Mouse (Mus musculus) WW6 (cell line): ENCODE measurements around the gene Snw1.

Experiments
- DNase-seq: peaks from one replicate; pipeline ENCODE4 v3.0.0-alpha.2; 2013; ENCODE audit warnings: low read depth, low spot score

The Snw1 gene

DNA sequence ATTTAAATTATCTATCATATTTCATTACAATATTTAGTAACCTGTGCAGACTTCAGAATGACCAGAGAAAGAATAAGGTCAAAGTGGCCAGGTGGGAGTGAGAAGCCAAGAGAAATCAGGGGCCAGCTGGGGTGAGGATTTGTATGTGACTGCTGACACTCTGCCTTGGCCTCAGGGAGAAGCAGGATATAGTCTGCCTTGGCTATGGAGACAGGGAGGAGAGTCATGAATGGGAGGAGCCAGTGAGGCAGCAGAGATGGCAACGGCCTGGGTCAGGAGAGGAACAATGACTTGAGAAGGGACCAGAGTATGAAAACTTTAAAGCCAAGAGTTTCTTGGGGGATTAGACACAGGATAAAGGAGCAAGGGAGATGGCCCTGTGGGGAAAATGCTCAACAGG, 48.4 kb downstream of the Snw1 start:
- no peak for DNase-seq

DNA sequence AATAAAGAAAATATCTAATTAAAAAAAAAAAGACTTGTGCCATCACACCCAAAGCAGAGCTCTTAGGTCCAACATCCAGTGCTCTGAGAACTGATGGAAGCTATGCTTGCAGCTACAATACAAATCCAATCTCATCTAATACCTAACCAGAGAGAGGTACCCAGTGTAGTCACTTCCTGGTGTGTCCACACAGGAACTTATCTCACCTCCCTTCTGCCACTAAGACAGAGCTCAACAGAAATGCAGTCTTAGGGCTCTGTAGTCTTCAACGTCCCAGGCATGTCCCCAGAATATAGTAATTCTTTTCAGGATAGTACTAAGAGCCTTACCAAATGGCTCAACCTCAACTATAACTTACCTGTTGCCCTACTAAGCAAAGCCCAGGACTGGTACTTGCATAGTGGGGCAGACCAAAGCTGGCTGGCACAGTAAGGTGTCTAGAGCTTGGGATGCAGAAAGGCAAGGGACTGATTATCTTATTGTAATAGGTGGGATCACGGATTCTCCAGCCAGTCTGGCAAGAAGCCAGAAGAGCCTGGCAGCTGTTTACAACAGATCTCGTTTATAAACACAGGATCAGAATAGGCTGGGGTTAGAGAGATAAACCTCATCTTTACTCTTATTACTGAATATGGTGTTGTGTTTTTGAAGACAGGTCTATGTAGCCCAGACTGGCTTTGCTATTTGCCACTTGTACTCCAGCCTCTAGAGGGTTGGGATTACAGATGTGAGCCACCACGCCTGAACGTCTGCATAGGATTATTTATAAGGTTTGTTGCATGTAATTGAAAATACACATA, 50.2 kb downstream of the Snw1 start:
- DNase-seq: no peak

DNA sequence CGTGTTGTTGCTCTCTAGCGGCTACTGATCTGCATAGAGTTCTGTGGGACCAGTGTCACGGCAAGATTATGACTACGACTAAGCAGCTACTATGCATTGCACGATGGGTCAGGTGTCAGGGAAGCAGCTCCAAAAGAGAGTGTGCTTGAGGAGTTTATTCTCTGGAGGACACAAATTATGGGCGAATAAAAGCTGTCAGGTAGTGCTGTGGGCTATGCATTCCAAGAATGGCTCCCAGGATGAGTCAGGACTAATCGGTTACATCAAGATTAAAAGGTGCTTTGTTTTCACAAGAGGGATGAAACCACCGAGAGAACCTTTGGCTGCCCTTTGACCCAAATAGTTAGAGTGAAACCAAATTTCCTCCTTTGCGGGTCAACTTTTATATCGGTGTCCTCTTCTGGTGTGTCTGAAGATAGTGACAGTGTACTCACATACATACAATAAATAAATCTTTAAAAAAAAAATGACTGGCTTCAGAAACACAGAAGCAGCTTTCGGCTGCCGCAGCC, 52.0 kb downstream of the Snw1 start:
- DNase-seq: no peak

DNA sequence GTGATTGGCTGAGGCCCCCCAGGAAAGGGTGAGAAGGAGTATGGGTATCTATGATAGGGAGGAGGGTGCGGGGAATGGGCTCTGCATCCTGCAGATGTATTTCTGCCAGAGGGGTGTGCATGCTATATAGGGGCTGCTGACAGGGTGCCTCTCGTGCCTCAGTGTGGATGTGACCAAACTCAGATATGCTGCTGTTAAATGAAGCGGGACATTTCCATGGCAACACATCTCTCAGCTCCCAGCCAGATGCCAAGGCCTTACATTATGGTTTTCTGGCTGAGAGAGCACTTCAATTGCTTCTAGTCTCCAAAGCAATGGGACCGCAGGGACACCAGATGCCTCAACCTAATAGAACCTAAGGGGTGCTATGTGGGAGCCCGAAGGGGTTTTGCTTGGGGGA, 53.2 kb downstream of the Snw1 start:
- no peak for DNase-seq

DNA sequence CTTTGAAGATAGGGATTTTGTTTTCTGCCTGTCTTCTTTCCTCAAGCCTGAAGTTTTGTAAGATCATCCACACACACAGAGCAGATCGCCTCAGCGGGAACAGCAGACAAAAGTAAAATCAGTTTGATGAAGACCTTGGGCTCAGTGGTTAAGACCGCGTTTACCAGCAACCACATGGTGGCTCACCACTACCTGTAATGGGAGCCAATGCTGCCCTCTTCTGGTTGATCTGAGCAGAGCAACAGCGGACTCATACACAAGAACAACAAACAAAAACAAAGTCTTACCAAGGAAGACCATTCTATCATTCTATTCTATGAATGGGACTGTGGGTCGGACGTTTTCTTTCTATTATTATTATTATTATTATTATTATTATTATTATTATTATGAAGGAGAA, 55.4 kb downstream of the Snw1 start:
- DNase-seq: peak; percentile 73

DNA sequence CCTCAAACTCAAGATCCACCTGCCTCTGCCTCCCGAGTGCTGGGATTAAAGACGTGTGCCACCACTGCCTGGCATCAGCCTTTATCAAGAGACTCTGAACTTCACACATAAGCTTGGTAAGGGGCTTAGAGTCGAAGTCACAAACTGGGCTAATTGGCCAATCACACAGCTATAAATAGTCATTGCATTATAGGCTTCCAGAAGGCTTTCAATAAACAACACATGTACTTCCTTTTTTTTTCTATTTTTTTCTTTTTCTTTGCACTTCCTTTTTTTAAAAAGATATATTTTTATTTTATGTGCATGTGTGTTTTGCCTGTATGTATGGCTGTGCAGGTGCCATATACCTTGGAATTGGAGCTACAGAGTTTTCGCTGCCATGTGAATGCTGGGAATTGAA, 56.7 kb downstream of the Snw1 start:
- DNase-seq: no peak

DNA sequence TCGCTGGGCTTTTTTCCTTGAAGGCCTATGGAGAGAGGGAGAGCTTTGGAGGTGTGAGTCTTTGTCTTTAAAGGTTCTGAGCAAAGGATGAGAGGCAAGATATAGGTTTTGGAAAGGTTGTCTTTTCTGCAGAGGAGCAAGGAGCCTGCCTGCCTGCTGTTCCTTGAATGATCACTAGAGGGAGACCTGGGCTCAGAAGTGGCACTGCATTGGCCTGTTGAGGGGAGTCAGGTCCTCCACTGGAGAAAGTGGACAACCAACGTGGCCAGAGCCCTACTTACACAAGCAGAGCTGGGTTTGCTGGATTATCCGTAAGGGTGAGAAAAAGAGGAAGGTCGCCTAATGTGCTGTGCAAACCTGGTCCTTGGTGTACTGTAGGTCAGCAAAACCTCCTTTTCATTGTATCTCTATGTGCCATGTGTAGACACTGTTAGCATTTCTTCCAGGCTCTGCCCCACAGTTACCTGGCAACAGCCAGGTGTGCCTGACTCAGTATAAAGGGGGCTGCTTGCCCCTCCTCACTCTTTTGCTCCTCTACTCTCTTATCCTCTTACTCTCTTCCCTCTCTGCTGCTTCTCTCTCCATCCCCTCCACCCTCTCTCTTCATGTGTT, 58.8 kb downstream of the Snw1 start:
- no peak for DNase-seq

DNA sequence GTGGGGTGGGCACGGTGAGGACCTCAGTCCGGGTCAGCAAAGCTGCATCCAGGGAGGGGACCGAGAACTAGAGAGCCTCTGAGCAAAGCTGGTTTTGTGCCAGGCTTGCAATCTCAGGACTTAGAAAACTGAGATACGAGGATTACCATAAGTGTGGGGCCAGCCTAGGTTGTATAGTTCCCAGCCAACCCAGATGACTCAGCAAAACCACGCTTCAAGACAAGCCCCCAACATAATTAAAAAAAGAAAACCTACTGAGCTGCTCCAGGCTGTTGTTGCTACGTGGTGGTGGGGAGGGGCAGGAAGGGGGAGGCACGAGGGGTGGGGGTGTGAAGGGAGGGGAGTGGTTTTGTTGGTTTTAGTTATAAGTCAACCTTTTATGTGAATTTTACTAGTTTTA, 61.1 kb downstream of the Snw1 start:
- DNase-seq: no peak

DNA sequence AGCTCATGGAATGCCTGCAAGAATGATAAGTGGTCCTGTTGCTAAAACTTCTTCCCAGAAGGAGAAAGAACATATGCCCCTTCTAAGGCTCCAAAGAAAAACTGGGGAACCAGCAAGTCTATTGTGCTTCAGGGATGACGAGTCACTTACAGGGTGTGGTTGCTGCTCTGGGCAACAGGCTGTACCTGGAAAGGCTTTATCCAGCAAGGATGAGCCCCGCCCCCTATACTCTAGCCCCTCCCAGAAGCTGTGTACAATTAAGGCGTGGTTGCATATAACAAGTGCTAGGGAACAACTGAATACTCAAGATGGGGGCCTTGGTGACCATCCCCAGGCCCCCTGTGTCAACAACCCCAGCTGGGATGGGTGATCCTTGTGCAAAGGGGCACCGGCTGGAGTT, 63.0 kb downstream of the Snw1 start:
- peak; percentile 65 for DNase-seq

DNA sequence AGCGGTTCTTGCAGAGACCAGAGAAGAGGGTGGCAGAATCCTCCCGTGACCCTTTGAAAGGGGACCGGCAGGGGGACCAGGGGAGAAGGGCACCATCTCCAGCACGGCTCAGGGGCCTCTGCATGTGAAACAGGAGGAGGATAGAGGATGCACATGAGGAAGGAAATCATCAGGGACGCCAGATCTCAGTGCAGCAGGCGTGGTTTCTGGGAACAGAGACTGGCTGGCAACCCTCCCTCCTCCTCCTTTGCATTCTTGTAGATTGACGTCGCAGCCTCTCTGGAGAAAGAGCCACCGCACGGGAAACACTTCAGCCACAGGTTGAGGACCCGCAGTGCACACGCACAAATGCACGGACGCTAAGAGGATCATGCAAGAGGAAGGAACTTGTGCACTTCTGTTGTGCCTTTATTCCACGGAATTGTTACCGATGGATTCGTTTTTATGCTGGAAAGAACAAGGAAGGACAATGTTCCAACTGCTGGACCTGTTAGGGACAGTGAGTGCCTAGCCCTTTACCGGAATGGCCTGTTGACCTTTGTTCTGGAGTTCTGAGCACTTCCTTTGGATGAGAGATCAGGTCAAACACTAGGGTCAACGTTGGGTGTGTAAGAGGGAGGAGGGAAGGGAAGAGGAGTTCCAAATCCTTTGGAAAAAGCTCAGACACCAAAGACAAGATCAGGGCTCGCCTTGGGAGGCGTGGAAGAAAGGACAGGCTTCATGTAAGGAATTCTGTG, 64.0 kb downstream of the Snw1 start:
- DNase-seq: no peak

DNA sequence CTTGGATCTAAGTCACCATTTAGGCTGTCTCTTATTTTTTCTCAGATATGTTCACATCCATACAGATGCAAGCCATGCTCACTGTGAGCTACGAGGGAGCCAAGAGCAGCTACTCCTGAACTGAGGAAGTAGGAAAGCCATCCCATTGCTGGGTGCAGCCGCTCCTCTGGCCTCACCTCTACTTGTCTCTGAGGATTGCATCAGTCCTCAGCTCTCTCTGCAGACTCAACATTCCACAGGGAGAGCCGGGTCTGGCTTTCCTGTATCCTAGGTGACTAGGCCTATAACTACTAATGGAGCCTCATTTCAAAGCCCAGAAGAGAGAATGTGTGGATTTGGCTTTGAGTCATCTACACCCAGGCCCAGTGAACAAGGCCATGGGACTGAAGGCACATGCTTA, 66.4 kb downstream of the Snw1 start:
- DNase-seq: no peak

DNA sequence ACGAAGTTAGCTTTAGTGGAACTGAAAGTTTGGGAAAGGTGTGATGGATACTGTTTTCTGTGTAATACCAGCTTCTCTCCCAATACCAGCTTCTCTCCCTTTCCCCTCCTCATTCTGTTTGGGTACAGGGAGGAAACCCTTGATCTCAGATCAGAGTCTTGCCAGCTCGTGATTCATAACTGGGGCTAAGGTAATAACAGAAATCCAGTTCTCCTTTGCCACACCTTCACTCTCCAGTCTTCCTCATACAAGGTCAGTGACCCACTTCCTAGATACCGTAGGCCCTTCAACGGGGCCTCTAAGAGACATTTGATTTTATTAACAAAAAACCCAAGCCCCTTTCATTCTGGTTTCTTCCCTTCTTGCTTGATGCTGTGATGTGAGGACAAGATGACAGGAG, 66.9 kb downstream of the Snw1 start:
- DNase-seq: no peak

DNA sequence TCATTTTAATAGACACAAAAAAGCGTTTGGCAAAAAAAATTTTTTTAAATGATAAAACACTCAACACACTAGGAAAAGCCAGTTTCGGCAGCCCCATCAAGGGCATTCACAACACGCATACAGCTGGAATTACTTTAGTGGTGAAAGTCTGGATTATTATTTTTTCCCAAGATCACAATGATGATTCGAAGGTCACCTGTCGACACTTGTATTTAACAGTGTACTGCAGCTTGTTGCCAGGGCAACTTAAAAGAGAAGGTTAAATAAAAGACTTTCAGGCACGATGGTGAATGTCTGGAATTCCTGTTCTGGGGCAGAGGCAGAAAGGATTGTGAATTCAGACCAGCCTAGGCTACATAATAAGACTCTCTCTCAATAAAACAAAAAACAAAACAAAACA, 70.2 kb downstream of the Snw1 start:
- no peak for DNase-seq

DNA sequence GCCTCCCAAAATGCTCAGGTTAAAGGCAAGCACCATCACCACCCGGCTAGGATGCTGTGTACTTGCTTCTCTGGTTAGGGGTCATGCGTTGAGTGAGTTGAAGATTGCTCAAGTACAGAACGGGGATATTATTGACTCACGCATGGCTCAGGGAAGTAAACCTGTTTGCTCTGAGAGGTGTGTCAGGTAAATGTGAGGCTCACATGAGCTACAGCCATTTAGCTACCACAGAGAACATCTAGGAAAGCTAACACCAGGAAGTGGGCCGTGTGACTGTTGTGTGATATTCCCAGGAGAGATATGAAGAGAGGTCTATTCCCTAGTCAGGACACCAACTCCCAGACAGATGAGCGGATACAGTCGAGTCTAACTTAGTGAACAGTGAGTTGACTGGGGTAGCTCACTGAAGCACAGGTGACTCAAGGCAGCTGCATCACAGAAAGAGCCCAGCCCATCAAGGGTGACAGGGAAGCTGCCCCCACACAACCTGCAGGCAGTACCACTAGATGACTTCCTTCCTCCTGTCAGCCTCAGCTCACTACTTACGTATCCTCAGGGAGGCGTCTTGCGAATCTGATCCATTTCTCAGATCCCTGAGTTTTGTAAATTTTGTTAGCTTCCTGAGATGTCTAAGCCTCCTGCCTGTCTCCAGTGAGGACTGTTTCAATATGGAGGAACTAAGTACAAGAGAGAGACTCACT, 72.8 kb downstream of the Snw1 start:
- DNase-seq: no peak
